Mouse (Mus musculus) urinary bladder, postnatal 36 days (tissue): Measurements from ENCODE around the gene Il4i1.
A peak's percentile ranks its signal among the peaks of the same experiment; 100 is the strongest.

ENCODE experiments used
- DNase-seq, 2 experiments: peaks; one replicate each; pipeline ENCODE4 v3.0.0; 2022; ENCODE audit warnings: low spot score in 2 of 2, mixed read lengths in 1 of 2

Gene Il4i1

GRCm38 (mm10) chr7:44815721-44816469 lies at the start of gene Il4i1, which contains the start of gene Nup62:
Gene Il4i1 (plus strand): TSS chr7:44816387.
Gene Nup62 (plus strand): TSS chr7:44816088.
- peak; percentile 97 to 98 for DNase-seq

- DNase-seq: no peak
These were observed 48.1 kb upstream of the Il4i1 start for GRCm38 (mm10) chr7:44768129-44768528.

DNA sequence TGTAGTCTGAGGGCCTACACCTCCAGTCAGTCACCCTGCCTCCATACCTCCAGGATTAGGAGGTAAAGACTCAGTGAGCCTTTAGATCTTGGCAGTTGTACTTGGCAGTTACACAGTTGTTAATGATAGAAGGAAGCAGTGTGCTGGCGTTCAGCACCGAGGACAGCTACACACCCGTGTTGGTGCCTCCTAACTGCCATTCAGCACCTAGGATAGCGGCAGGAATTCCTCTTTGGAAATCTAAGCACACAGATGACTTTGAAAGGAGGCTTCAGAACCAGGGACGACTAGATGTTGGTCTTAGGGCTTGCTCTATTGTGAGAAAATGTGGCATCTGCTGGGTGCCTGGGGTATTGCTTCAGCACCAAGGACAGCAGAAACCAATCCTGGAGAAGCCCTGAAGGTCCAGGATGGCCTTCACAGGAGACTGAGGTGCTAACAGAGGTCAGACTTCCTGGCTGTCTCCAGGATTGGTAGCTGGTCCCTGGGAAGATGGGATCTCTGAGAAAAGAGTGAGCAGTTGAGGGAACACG lies 46.1 kb upstream of the Il4i1 start:
- DNase-seq: peak; percentile 26 to 52

- no peak for DNase-seq
These were observed 43.5 kb upstream of the Il4i1 start for GRCm38 (mm10) chr7:44772591-44773204.

DNA sequence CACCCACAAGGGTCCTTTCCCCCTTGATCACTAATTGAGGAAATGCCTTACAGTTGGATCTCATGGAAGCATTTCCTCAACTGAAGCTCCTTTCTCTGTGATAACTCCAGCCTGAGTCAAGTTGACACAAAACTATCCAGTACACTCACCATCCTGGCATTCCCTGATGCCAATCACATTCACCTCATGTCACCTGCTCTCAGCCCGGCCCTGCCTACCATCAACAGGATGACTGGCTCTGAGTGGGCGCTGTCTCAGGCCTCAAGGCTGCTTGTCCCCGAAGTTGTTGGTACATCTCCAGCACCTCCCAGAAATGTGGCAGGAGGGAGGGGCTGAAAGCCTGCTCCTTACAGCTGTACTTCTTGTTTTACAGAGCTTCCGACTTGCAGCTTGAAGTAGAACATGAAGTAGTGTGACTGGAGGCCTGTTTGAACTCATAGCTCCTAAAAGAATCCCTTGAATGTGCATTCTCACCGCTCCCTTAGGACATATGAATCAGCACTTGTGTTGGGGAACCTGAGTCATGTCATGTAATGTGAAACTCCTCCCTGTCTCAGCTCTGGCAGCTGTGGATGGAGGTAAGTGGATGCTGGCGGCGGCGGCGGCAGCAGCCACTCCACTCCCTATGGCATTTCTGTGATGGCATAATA lies 39.2 kb upstream of the Il4i1 start:
- DNase-seq: no peak

GRCm38 (mm10) chr7:44780101-44780500 lies 36.1 kb upstream of the Il4i1 start:
- no peak for DNase-seq

- no peak for DNase-seq
These were observed 26.7 kb upstream of the Il4i1 start for GRCm38 (mm10) chr7:44789531-44789930.

- no peak for DNase-seq
These were observed 26.1 kb upstream of the Il4i1 start for GRCm38 (mm10) chr7:44790066-44790465.

- no peak for DNase-seq
These were observed 23.4 kb upstream of the Il4i1 start for GRCm38 (mm10) chr7:44792781-44793180.

- DNase-seq: no peak
These were observed 7.3 kb upstream of the Il4i1 start for GRCm38 (mm10) chr7:44808927-44809326.

DNA sequence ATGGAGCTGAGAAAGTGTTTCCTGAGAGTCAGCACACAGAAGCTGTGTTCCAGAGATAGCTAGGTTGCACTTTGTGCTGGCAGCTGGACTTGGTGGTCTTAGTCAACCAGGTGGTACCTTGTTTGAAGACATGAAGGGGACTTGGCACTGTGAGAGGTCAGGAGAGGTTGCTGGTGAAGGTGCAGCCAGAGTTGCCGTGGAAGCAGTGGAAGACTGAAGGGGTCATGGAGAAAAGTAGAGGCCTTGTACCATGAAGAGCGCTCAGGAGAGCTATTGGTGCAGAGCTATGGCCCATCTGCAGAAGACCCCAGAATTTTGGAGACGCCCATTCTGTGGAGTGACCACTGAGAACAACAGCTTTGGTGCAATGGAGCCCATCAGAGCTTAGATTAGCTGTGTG lies 6.7 kb upstream of the Il4i1 start:
- no peak for DNase-seq

DNA sequence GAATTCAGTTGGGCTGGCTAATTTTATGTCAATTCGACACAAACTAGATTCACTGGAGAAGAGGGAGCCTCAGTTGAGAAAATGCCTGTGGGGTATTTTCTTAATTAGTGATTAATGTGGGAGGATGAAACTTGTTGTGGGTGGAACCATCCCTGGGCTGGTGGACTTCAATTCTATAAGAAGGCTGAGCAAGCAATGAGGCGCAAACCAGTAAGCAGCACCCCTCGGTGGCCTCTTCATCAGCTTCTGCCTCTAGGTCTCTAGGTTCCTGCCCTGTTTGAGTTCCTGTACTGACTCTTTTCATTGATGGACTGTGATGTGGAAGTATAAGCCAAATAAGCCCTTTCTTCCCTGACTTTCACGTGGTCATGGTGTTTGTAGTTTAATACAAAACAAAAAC lies 5.8 kb upstream of the Il4i1 start:
- DNase-seq: no peak

GRCm38 (mm10) chr7:44810819-44811557 lies 5.2 kb upstream of the Il4i1 start:
- no peak for DNase-seq

- DNase-seq: no peak
These were observed 3.4 kb upstream of the Il4i1 start for GRCm38 (mm10) chr7:44812651-44813325.

- no peak for DNase-seq
These were observed 2.2 kb upstream of the Il4i1 start for GRCm38 (mm10) chr7:44813985-44814384.

DNA sequence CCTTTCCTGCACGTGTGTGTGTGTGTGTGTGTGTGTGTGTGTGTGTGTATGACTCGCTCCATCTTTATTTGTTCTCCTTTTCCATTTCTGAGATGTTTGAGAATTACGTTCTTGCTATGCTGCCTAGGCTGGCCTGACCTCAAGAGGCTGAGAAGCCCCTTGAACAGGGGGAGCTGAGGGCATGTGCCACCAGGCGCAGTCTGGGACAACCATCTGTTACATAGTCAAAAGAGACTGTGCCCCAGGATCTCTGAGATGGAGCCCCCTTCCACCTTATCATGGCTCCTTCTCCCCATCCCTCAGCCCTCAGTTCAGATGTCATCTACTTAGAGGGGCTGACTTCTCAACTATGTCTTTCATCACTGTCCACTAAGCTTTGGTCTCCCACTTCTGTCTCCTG lies 1.8 kb upstream of the Il4i1 start:
- no peak for DNase-seq

DNA sequence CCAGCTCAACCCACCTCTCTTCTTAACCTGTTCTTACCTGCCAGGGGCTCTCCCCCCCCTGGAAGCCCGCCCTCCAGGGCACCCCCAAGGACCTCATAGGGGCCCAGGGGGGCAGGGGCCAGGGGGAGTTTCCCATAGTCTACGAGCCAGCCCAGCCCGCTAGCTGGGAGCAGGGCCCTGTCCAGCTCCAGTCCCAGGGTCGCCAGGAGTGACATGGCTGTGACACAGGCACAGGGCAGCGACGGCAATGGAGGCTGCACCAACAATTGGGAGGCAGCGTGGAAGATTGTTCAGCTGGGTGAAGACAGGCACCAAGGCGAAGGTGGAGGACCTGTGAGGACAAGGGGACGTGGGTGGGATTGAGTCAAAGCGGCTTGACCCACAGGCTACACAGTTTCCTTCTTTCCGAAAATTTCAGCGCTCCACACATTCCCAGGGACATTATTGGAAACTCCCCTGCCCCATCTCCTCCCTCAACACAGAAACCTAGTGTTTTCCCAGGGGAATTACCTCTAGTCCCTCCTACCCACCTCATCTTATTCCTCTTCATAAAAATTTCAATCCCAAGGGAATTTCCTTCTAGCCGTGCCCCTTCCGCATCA lies 1.1 kb upstream of the Il4i1 start:
- no peak for DNase-seq

DNA sequence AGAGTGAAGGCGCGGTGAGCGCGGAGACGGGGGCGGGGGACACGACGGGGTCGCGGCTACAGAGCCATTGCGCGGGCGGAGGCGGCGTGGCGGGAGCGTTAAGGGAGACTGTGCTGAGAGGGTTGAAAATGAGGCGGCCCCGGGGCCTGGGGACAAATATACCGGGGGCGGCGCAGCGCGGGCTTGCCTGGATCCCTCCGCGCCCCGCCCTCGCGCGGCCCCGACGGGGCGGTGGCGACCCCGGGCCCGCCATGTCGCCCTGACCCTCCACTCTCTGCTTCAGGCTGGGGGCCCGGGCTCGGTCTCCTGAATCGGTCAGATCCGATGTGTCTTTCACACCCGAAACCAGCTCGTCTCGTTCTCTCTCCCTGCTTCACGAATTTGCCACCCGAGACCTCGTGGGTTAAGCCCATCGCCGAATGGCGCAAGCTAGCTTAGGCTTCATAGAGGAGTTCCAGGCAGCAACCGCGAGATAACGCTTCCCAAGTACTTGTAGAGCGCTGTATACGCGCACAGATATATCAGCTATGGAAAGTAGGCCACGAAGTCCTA lies 359 bp downstream of the Il4i1 start, which contains the start of gene Atf5:
Gene Atf5, minus strand, starts transcription at position 189 of the 552 bp plus-strand sequence.
- peak in 1 of 2 experiments; percentile 63 for DNase-seq

DNA sequence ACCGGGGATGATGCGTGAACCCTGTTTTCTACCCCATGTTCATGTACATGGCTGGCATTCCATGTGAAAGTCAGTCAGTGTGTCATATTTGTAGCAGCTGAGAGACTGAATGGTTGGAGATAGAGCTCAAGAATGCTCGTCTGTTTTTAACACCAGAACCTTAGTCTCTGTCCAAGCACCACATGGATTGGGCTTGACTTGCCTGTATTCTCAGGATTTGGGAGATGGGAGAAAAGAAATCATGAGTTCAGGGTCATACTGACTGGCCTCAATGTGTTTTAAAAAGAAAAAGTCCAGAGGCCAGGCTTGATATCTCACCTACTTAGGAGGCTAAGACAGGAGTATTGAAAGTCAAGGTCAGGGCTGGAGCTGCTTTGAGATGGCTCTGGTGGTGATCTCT lies 1.3 kb downstream of the Il4i1 start:
- no peak for DNase-seq

DNA sequence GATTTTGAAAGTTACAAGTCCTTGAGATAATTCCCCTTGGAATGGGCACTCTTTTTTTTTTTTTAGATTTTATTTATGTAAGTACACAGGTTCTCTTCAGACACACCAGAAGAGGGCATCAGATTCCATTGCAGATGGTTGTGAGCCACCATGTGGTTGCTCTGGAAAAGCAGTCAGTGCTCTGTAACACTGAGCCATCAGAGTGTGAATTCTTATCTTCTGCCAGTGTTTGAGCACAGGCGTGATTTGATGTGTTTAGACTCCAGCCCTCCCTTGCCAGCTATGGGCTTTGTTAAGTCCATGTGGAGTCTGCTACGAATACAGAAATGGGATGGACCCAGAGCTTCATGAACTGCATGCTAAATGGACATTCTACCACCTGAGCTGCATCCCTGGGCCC lies 2.0 kb downstream of the Il4i1 start:
- no peak for DNase-seq
